Mouse (Mus musculus) right cerebral cortex, adult 2 months (tissue): Measurements from ENCODE around the gene Actl6a.
A peak's percentile ranks its signal among the peaks of the same experiment; 100 is the strongest.
"Not testable (repeated sequence)": the region's sequence is repeated elsewhere in the genome, so short reads cannot be mapped to it uniquely, and the experiment has no call there.

Experiments used
- DNase-seq, 2 experiments: peaks; one replicate each; pipeline ENCODE4 v3.0.0; 2021 to 2022; ENCODE audit warnings: low spot score in 2 of 2

The Actl6a gene

GRCm38 (mm10) chr3:32705647-32706348, at the start of gene Actl6a:
Gene Actl6a (plus strand): TSS chr3:32706298.
- not testable (repeated sequence) for DNase-seq

GRCm38 (mm10) chr3:32656398-32656994, 49.6 kb upstream of the Actl6a start:
- DNase-seq = no peak

GRCm38 (mm10) chr3:32658401-32658800, 47.7 kb upstream of the Actl6a start:
- DNase-seq = no peak

GRCm38 (mm10) chr3:32658821-32659220, 47.3 kb upstream of the Actl6a start:
- no peak for DNase-seq

- DNase-seq = no peak
Measured at GRCm38 (mm10) chr3:32659506-32659905, 46.6 kb upstream of the Actl6a start.

- peak; percentile 24 to 34 for DNase-seq
Measured at GRCm38 (mm10) chr3:32660276-32660675, 45.8 kb upstream of the Actl6a start.

- no peak for DNase-seq
Measured at GRCm38 (mm10) chr3:32660831-32661555, 45.1 kb upstream of the Actl6a start.

- DNase-seq = no peak
Measured at GRCm38 (mm10) chr3:32661556-32661930, 44.6 kb upstream of the Actl6a start.

- peak in 1 of 2 experiments; percentile 20 for DNase-seq
Measured at GRCm38 (mm10) chr3:32668256-32668959, 37.7 kb upstream of the Actl6a start.

GRCm38 (mm10) chr3:32669211-32669610, 36.9 kb upstream of the Actl6a start:
- peak; percentile 23 to 43 for DNase-seq

GRCm38 (mm10) chr3:32670196-32670595, 35.9 kb upstream of the Actl6a start:
- DNase-seq = no peak

- no peak for DNase-seq
Measured at GRCm38 (mm10) chr3:32673151-32673550, 32.9 kb upstream of the Actl6a start.

GRCm38 (mm10) chr3:32676393-32676792, 29.7 kb upstream of the Actl6a start:
- DNase-seq = no peak

GRCm38 (mm10) chr3:32682910-32683531, 23.1 kb upstream of the Actl6a start:
- DNase-seq = no peak

GRCm38 (mm10) chr3:32684631-32685030, 21.5 kb upstream of the Actl6a start:
- no peak for DNase-seq

GRCm38 (mm10) chr3:32686537-32686936, 19.6 kb upstream of the Actl6a start:
- no peak for DNase-seq

GRCm38 (mm10) chr3:32687156-32687555, 18.9 kb upstream of the Actl6a start:
- no peak for DNase-seq

- no peak for DNase-seq
Measured at GRCm38 (mm10) chr3:32689567-32689999, 16.5 kb upstream of the Actl6a start.

GRCm38 (mm10) chr3:32690008-32690407, 16.1 kb upstream of the Actl6a start:
- DNase-seq = no peak

GRCm38 (mm10) chr3:32690901-32691300, 15.2 kb upstream of the Actl6a start:
- no peak for DNase-seq

GRCm38 (mm10) chr3:32691841-32692240, 14.3 kb upstream of the Actl6a start:
- no peak for DNase-seq

- DNase-seq = no peak
Measured at GRCm38 (mm10) chr3:32694211-32694610, 11.9 kb upstream of the Actl6a start.
